Mouse (Mus musculus) stomach, postnatal 0 days (tissue): ENCODE data around the gene Zfp592. TPM values are rescaled to one million over a fixed set of nuclear protein-coding genes. Genes with fewer than 3 reads are reported as not detected.
A peak's percentile ranks its signal among the peaks of the same experiment; 100 is the strongest.

Experiments
- ATAC-seq: fragments of 200-750 bp; cut with Nextera tagmentation; 2 replicates; pipeline ENCODE4 v1.8.0; 2017; ENCODE audit not compliant: low FRiP score, low TSS enrichment
- DNase-seq: peaks from one replicate; pipeline ENCODE4 v3.0.0-alpha.2; 2016; ENCODE audit warnings: low spot score
- H3K27ac ChIP-seq: fragments of 300-500 bp; sonication (generic); replicated peaks from 2 replicates; pipeline ENCODE4 v1.5.1; 2014; ENCODE audit warnings: mild to moderate bottlenecking, control low read depth
- H3K27me3 ChIP-seq: fragments of 300-500 bp; sonication (generic); 2 replicates; pipeline ENCODE4 v1.6.1; 2014; ENCODE audit warnings: low read length; ENCODE audit not compliant: control insufficient read depth, insufficient read depth
- H3K36me3 ChIP-seq: fragments of 300-500 bp; sonication (generic); 2 replicates; pipeline ENCODE4 v1.6.1; 2014; ENCODE audit warnings: low read length, mixed read lengths; ENCODE audit not compliant: control insufficient read depth, insufficient read depth
- H3K4me1 ChIP-seq: fragments of 300-500 bp; sonication (generic); replicated peaks from 2 replicates; pipeline ENCODE4 v1.6.1; 2014; ENCODE audit warnings: antibody characterized with exemption; ENCODE audit not compliant: control insufficient read depth, insufficient read depth
- H3K4me2 ChIP-seq: fragments of 300-500 bp; sonication (generic); replicated peaks from 2 replicates; pipeline ENCODE4 v1.6.1; 2014; ENCODE audit warnings: low read depth, mild to moderate bottlenecking, control low read depth, moderate library complexity
- H3K4me3 ChIP-seq: fragments of 300-500 bp; sonication (generic); 2 replicates; pipeline ENCODE4 v1.5.1; 2014; ENCODE audit warnings: low read depth, low read length, control low read depth
- H3K9ac ChIP-seq: fragments of 300-500 bp; sonication (generic); 2 replicates; pipeline ENCODE4 v1.6.1; 2014; ENCODE audit warnings: mild to moderate bottlenecking, low read length, control low read depth, mixed read lengths
- H3K9me3 ChIP-seq: fragments of 300-500 bp; sonication (generic); 2 replicates; pipeline ENCODE4 v1.6.1; 2016; ENCODE audit warnings: low read length; ENCODE audit not compliant: control insufficient read depth
- CTCF ChIP-seq: IDR thresholded peaks from 2 replicates; pipeline ENCODE4 v1.5.1; 2016; ENCODE audit warnings: antibody characterized with exemption, low read depth, mild to moderate bottlenecking, moderate library complexity
- EP300 ChIP-seq: optimal IDR thresholded peaks from 2 replicates; pipeline ENCODE3; 2016; ENCODE audit warnings: antibody characterized with exemption
- WGBS: fragments of 180-500 bp; shearing (Covaris S2); extraction: QIAGEN DNeasy Blood & Tissue Kit; methylation state at CpG from one replicate; pipeline ENCODE4 v1.1.7; 2014; 5-methylcytosine and 5-hydroxymethylcytosine counted together
- polyA plus RNA-seq: library from polyadenylated mRNA; unstranded; fragments of >200 nt; fragmentation: Nextera tagmentation; extraction: Ambion mirVana; gene quantifications from 2 replicates; pipeline ENCODE4 v1.2.1, GENCODE M21; 2015

The Zfp592 gene
- polyA plus RNA-seq, 1 experiment from 2014 or later: 3.0 TPM

- H3K9me3 ChIP-seq: no peaks in the 10 kb centered on the region
- no peak within 1 kb of the TSS for H3K9ac ChIP-seq
- peak within 1 kb of the TSS; percentile 23; the same call in 1 of the 2 replicates for H3K4me2 ChIP-seq
- WGBS: 36% methylated on average over 27 of the region's 27 CpGs
- no peak within 1 kb of the TSS for H3K27ac ChIP-seq
- no peaks in the 10 kb centered on the region for H3K27me3 ChIP-seq
- no peaks in the 10 kb centered on the region for H3K4me1 ChIP-seq
- no peaks in the 10 kb centered on the region for H3K36me3 ChIP-seq
- ATAC-seq (0 out of 2 replicates have a peak, but pooled peaks have one; percentile 41), DNase-seq (peak; percentile 46)
- TF ChIP-seq CTCF (no peak), EP300 (no peak)
- H3K4me3 ChIP-seq: no peak within 1 kb of the TSS
Measured at GRCm38 (mm10) chr7:81057471-81057870, 64.0 kb downstream of the Zfp592 start, which contains the start of gene Alpk3. TSS of gene Alpk3 (plus strand) at chr7:81057600.

- no peak for TF ChIP-seq CTCF
- no peak for TF ChIP-seq EP300
- Histone ChIP-seq H3K27ac (no peak overlapping the region), H3K4me2 (no peak overlapping the region), H3K9ac (no peak overlapping the region), H3K9me3 (no peaks in the 10 kb centered on the region), H3K36me3 (no peaks in the 10 kb centered on the region), H3K4me3 (no peak overlapping the region), H3K27me3 (no peaks in the 10 kb centered on the region), H3K4me1 (no peaks in the 10 kb centered on the region)
- ATAC-seq (no peak), DNase-seq (no peak)
- WGBS: 64% methylated on average over 6 of the region's 6 CpGs
Measured at GRCm38 (mm10) chr7:81057901-81058711, 64.6 kb downstream of the Zfp592 start.

GRCm38 (mm10) chr7:81058712-81059154, 65.3 kb downstream of the Zfp592 start:
- 0 out of 2 replicates have a peak, but pooled peaks have one; percentile 25 for ATAC-seq
- no peaks in the 10 kb centered on the region for H3K27me3 ChIP-seq
- no peak for DNase-seq
- H3K9ac ChIP-seq: no peak overlapping the region
- H3K4me2 ChIP-seq: no peak overlapping the region
- no peak for TF ChIP-seq CTCF
- TF ChIP-seq EP300: no peak
- WGBS: 31% methylated on average over 9 of the region's 9 CpGs
- no peaks in the 10 kb centered on the region for H3K36me3 ChIP-seq
- H3K4me1 ChIP-seq: no peaks in the 10 kb centered on the region
- H3K4me3 ChIP-seq: no peak overlapping the region
- no peaks in the 10 kb centered on the region for H3K9me3 ChIP-seq
- no peak overlapping the region for H3K27ac ChIP-seq

- Histone ChIP-seq H3K36me3 (no peaks in the 10 kb centered on the region), H3K27me3 (no peaks in the 10 kb centered on the region), H3K4me3 (no peak overlapping the region), H3K4me1 (no peaks in the 10 kb centered on the region), H3K9me3 (no peaks in the 10 kb centered on the region), H3K27ac (no peak overlapping the region), H3K9ac (no peak overlapping the region), H3K4me2 (no peak overlapping the region)
- 50% methylated on average over 5 of the region's 5 CpGs for WGBS
- DNase-seq: no peak
- TF ChIP-seq CTCF (no peak), EP300 (no peak)
- no peak for ATAC-seq
Measured at GRCm38 (mm10) chr7:81059388-81059787, 65.9 kb downstream of the Zfp592 start.

- no peak overlapping the region for H3K27ac ChIP-seq
- H3K4me3 ChIP-seq: no peak overlapping the region
- no peak for ATAC-seq
- no peak overlapping the region for H3K4me2 ChIP-seq
- 92% methylated on average over 2 of the region's 2 CpGs for WGBS
- TF ChIP-seq EP300 (no peak), CTCF (peak; percentile 76)
- peak; percentile 48 for DNase-seq
- no peaks in the 10 kb centered on the region for H3K4me1 ChIP-seq
- no peak overlapping the region for H3K9ac ChIP-seq
- no peaks in the 10 kb centered on the region for H3K27me3 ChIP-seq
- no peaks in the 10 kb centered on the region for H3K9me3 ChIP-seq
- H3K36me3 ChIP-seq: no peaks in the 10 kb centered on the region
Measured at GRCm38 (mm10) chr7:81060908-81061307, 67.4 kb downstream of the Zfp592 start.

GRCm38 (mm10) chr7:81061936-81062335, 68.5 kb downstream of the Zfp592 start:
- ATAC-seq: no peak
- H3K4me3 ChIP-seq: no peak overlapping the region
- H3K9ac ChIP-seq: no peak overlapping the region

More at GRCm38 (mm10) chr7:81061936-81062335, 68.5 kb downstream of the Zfp592 start:
- DNase-seq: no peak
- no peak overlapping the region for H3K4me2 ChIP-seq
- WGBS: 77% methylated on average over 11 of the region's 11 CpGs
- H3K9me3 ChIP-seq: no peaks in the 10 kb centered on the region
- no peaks in the 10 kb centered on the region for H3K4me1 ChIP-seq
- H3K27ac ChIP-seq: no peak overlapping the region
- H3K36me3 ChIP-seq: no peaks in the 10 kb centered on the region
- no peak for TF ChIP-seq EP300
- no peak for TF ChIP-seq CTCF
- no peaks in the 10 kb centered on the region for H3K27me3 ChIP-seq
